Mouse (Mus musculus) thymus, adult 2 months (tissue): ENCODE measurements around the gene Bmx.

Source experiments
- CTCF ChIP-seq: fragments of 200-500 bp; IDR thresholded peaks from 2 replicates; pipeline ENCODE4 v1.5.1; 2012; ENCODE audit warnings: mild to moderate bottlenecking, control low read depth, low read length, moderate library complexity, borderline replicate concordance; ENCODE audit not compliant: control insufficient read depth, poor library complexity, insufficient read depth; ENCODE audit errors: extremely low read depth
- POLR2A ChIP-seq: fragments of 200-500 bp; IDR thresholded peaks from 2 replicates; pipeline ENCODE4 v1.6.1; 2012; ENCODE audit warnings: mild to moderate bottlenecking, low read length, control low read depth, moderate library complexity; ENCODE audit not compliant: control insufficient read depth, poor library complexity, insufficient read depth; ENCODE audit errors: extremely low read depth

GRCm38 (mm10) chrX:164153606-164154005 lies 104.4 kb downstream of the Bmx start:
- TF ChIP-seq CTCF: no peak
- TF ChIP-seq POLR2A: no peak
